Mouse (Mus musculus) liver, embryonic 18 days (tissue): ENCODE measurements around the gene Dph7. TPM values are rescaled to one million over a fixed set of nuclear protein-coding genes. Genes with fewer than 3 reads are reported as not detected.

Source experiments
- polyA plus RNA-seq: library from polyadenylated mRNA; depleted of rRNA; stranded (reverse); fragments of >200 nt; gene quantifications from 2 replicates; pipeline ENCODE4 v1.2.3, GENCODE M21; 2012; rRNA removed

Dph7 gene
- 7.0 and 7.1 TPM in 2 replicates for polyA plus RNA-seq

DNA sequence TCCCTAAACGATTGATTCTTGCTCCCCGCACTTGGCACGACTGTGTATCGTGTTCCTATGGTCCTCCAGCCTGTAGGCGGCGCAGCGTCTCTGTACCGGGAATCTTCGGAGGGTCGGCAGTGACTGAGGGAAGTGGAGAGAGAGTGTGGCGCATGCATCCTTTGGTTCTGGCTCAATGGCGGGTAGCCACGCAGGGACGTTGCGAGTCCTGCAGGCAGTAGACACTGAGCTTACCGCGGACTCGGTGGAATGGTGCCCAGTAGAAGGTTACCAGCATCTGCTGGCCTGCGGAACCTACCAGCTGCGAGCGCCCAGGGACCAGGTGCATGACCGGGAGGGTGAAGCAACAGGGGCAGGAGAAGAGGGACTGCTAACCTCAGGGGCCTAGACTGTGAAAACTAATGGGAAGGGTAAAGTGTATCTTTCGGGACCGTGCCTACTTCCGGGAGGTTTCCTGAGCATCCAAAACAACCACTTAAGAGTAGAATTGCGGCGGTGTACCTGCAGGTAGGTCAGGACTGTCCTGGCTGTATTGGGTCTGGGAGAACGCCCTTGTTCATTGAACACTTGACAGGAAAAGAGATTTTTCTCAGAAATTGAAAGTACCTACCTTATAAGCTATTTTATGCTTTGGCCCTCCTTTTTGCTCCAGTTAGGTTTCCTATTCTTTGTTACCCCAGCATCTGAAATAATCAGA lies at the start of gene Dph7:
Gene Dph7, plus strand, starts transcription at position 97 of the 697 bp plus-strand sequence.

DNA sequence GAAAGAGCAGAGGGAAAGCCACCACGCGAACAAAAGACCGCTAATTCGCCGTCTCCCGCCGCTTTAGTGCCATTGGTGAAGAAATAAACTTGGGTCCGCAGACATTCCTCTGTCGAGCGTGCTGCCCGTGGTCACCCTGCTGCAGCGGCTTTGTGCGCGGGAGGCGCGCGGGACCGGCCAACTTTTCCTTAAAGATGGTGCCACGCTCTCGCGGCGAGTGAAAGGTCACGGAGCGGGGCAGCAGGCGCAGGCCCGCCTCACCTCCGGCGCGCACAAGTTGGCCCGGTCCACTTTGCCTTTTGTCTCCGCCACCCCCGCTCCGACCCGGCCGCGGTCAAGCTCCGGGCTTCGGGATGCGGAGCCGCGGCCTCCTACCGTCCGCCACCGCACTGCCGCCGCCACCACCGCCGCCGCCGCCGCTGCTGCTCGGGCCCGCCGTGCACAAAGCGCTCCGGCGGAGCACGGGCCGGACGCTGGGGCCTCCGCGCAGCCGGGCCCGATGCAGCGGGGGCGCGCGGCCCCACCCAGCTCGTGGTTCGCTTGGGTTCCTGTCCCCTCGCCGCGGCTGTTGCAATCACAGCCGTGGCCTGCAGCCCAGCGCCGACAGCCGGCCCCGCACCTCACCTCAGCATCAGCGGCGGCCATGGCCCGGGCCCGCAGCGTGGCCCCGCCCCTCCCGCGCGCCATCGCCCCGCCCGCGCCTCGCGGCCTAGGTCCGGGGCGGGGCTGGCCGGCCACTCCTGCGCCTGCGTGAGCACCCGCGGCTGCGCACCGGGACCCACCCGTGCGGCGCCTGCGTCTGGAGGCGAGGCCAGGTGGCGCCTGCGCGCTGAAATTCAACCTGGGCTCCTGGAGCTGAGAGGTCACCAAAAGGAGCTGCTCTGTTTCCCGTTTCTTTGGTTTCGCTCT lies 43.0 kb upstream of the Dph7 start, which contains the start of gene Ehmt1:
Gene Ehmt1, minus strand, starts transcription at position 685 of the 909 bp plus-strand sequence.

DNA sequence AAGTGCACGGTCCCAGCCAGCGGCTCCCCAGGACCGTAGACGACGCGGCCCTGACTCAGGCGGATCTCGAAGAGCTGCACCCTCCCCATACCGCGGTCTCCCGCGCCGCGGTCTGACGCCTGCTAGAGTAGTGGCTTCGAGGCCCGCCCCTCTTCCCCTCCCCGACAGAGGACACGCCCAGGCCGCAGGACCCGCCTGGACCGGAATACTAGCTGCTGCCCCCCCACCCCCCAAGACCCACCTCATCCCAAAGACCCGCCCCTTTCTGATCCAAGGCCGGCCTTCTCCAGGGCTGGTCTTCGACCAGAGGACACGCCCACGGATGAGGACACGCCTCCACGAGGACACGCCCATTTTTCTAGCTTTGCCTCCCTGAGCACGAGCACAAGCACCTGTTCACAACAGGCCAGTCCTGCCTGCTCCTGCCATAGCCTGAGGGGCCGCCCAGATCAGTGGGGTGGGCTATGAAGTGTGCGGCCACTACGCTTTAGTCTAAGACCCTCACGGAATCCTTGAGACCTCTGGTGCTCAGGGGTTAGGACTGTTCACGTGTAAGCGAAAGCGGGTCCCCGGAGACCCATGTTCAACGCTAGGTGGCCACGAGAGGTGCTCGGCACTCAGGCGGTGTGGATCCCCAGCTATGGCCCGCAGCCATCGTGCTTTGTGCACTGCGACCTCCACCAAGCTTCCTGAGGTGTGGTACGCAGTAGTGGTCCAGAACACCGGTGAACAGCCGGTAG lies 27.0 kb upstream of the Dph7 start, which contains the start of gene Arrdc1:
Gene Arrdc1, minus strand, starts transcription at position 196 of the 740 bp plus-strand sequence.

DNA sequence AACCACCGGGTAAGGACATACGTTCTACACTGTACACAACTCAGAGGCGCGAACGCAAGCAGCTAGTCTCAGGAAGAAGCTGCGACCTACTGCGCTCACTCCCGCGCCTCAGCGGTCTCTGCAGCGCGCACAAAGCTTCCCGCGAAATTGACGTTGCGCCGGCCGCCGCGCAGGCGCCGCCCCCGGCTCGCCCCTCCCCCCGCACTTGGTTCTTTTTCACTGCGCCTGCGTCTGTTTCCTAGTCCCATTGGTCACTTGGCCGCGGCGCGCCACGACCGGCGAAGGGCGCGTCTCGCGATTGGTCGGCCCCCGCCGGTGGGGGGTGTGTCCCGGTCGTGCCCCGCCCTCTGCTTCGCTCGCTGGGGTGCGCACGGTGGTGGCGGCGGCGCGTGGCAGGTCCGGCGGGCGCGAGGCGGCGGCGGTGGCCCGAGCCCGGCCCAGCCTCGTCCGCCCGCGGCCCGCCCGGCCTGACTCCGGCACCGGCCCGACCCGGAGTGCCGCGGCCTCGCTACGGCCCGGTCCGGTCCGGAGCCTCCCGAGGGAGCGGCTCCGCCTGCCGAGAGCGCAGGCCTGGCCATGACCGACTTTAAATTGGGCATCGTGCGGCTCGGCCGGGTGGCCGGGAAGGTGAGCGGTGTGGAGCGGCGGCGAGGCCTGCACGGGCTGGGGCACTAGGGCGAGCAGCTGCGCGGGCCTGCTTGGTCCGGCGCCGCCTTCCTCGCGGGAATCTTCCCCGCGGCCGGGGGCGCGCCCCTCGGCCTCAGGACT lies 12.6 kb upstream of the Dph7 start, which contains the start of gene Zmynd19:
Gene Zmynd19, plus strand, starts transcription at position 372 of the 768 bp plus-strand sequence.

DNA sequence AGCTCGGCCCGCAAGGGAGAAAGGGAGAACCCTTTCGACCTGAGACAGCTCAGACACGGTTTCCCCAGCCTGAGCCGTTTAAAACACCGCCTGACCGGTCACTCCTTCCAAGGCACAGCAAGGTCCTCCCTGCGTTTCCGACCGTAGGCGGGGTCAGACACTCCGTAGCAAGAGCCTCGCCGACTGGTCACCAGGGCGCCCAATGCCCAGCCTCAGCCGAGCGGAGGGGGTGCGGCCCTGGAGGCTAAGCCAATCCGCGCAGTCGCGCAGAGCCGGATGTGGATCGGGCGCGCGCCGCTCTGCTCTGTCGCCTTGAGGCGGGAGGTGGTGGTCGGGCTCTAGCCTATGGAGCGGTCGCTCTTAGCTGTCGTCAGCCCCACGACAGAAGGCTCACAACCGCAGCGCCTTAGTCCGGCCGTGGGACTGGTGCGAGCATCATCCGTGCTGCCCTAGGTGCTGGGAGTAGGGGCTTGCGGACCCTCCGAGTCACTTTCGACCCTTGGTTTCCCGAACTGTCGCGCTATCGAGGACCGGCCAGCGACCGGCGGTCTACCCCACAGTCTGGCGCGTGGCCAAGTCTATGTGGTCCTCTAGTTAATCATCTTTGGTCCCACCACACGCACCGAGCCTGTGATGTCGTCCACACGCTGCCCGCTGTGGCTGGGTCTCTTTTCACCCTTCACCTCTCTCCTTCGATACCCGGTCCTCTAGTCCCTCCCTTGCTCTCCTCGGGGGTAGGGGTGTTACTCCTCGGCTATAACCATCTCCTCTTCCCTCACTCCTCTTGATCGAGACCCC lies 12.9 kb downstream of the Dph7 start, which contains the start of gene Mrpl41:
Gene Mrpl41, minus strand, starts transcription at position 193 of the 798 bp plus-strand sequence.

DNA sequence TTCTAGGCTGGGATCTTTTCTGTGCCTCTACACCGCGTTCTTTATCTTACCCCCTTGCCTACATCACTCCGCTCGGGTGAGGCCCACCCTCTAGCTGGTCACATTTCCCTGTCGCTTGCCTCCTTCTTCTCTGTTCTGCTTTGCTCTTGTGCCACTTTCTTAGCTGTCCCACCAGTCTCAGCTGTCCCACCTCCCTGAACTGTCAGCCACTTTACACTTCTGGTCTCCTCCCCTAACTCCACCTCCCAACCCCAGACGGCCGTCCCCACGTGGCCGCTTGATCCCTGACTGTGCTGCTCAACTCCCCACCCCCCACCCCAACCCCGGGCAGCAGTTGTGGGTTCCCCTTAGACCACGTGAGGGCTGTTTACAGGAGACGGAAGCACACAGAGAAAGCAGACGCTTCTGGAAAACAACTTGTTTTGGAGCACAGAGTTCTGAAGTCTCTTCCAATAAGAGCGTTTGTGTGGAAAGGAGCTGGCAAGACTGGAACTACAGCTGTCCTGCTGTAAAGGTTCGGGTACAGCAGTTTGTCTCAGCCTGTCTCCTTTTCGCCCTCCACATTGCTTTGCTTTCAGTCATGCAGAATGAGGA lies 13.6 kb downstream of the Dph7 start, which contains the start of gene Pnpla7:
Gene Pnpla7, plus strand, starts transcription at position 330 of the 594 bp plus-strand sequence.

Other genes starting within 250 kb of the Dph7 start
- 0.35 and 0.52 TPM in 2 replicates for gene Cacna1b, start 199.2 kb upstream of the Dph7 start, polyA plus RNA-seq
- 13.9 and 16.7 TPM in 2 replicates for gene Ehmt1, start 42.8 kb upstream of the Dph7 start, polyA plus RNA-seq
- gene Arrdc1, start 27.1 kb upstream of the Dph7 start, polyA plus RNA-seq: 24.7 and 28.9 TPM in 2 replicates
- 9.6 TPM in 2 replicates for gene Zmynd19, start 12.6 kb upstream of the Dph7 start, polyA plus RNA-seq
- gene Mrpl41, start 12.7 kb downstream of the Dph7 start, polyA plus RNA-seq: 38.0 and 42.6 TPM in 2 replicates
- gene Pnpla7, start 13.6 kb downstream of the Dph7 start, polyA plus RNA-seq: 18.9 and 24.4 TPM in 2 replicates
- gene Nsmf, start 92.0 kb downstream of the Dph7 start, polyA plus RNA-seq: 31.2 and 35.7 TPM in 2 replicates
- gene Entpd8, start 117.9 kb downstream of the Dph7 start, polyA plus RNA-seq: 36.7 and 53.2 TPM in 2 replicates
- gene Noxa1, start 132.7 kb downstream of the Dph7 start, polyA plus RNA-seq: 0.72 and 0.76 TPM in 2 replicates
- gene Nrarp, start 218.4 kb downstream of the Dph7 start, polyA plus RNA-seq: 2.5 and 3.5 TPM in 2 replicates
- gene Tor4a, start 234.5 kb downstream of the Dph7 start, polyA plus RNA-seq: 6.2 and 6.6 TPM in 2 replicates
- gene Nelfb, start 249.1 kb downstream of the Dph7 start, polyA plus RNA-seq: 17.8 and 19.8 TPM in 2 replicates